Mouse (Mus musculus) hematopoietic multipotent progenitor cell, adult 10-12 weeks (in vitro differentiated cells): ENCODE results near the gene Krt20. TPM values are rescaled to one million over a fixed set of nuclear protein-coding genes. Genes with fewer than 3 reads are reported as not detected.

Experiments
- polyA plus RNA-seq: library from polyadenylated mRNA; stranded (reverse); fragments of >175 nt; gene quantifications from 2 replicates; pipeline ENCODE4 v1.2.3, GENCODE M21; 2012; ENCODE audit warnings: low replicate concordance

The Krt20 gene
- polyA plus RNA-seq = not detected in 2 replicates

DNA sequence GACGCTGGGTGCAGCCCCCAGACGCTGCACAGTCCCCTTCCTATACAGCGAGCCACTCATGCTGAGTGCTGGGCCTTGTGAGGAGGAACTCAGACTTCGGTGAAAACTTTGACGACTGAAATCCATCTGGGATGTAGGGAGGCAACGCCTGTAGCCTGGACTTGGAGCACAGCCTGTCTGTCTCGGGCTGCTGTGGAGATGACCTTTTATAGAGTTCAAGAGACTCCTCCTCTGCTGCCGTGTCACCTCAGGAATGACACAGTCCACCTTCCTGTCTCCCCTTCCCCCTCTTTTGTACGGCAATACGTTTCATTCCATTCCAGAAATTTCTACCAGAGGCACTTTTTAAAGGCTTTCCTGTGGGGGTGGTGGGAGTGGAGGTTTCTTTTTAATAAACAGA is at the start of gene Krt20:
Gene Krt20 (minus strand): TSS at position 179 of the 400 bp plus-strand sequence.

DNA sequence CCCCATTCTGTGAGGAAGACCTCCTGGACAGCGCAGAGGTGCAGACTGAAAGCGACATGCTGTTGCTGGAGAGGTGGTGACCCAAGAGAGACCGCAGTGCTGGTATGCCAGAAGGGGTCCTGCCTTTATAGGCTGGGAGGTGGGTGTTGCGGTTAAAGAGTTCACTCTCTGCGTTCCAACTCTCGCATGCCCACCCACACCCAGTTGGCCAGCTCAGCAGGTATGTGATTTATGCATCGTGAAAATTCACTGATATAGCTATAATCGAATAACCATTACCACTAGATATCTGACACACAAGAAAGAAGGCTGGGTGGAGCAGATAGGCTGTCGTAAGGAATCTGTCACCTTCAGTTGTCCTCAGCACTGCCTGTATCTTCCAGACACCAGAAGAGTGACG is 15.8 kb downstream of the Krt20 start, which contains the start of gene Krt12:
Gene Krt12 (minus strand): TSS at position 101 of the 400 bp plus-strand sequence.

DNA sequence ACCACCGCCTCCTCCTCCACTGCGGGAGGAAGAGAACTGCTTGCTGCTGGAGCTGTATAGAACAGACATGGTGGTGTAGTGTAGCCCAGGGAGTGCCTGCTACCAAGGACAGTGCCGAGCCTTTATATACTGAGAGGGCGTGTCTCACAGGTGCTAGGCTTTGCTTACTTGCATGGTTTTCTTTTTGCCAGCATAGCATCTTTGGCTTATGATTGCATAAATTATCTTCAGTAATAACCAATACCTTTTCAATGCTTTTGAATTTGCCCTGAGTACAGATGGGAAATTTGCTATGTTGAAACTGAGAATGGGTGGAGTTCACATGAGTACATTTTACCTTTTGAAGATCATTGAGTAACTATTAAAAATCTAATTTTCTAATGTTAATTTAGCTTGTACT is 48.7 kb downstream of the Krt20 start, which contains the start of gene Krt10:
Gene Krt10 (minus strand): TSS at position 101 of the 400 bp plus-strand sequence.

Other genes with a start within 250 kb of the Krt20 start
- gene Smarce1, start 207.1 kb downstream of the Krt20 start, polyA plus RNA-seq = 176 and 278 TPM in 2 replicates
- gene Krt222, start 194.1 kb downstream of the Krt20 start, polyA plus RNA-seq = 0.89 and 1.3 TPM in 2 replicates
- not detected in 2 replicates for gene Krt24, start 152.9 kb downstream of the Krt20 start, polyA plus RNA-seq
- not detected in 2 replicates for gene Krt25, start 115.2 kb downstream of the Krt20 start, polyA plus RNA-seq
- not detected in 2 replicates for gene Krt26, start 100.2 kb downstream of the Krt20 start, polyA plus RNA-seq
- gene Krt27, start 87.0 kb downstream of the Krt20 start, polyA plus RNA-seq = not detected in 2 replicates
- not detected in 2 replicates for gene Krt28, start 63.2 kb downstream of the Krt20 start, polyA plus RNA-seq
- gene Krt10, start 48.8 kb downstream of the Krt20 start, polyA plus RNA-seq = 4.0 and 10.0 TPM in 2 replicates
- not detected in 2 replicates for gene Krt12, start 15.9 kb downstream of the Krt20 start, polyA plus RNA-seq
- not detected in 2 replicates for gene Krt23, start 55.0 kb upstream of the Krt20 start, polyA plus RNA-seq
- gene Krt39, start 83.2 kb upstream of the Krt20 start, polyA plus RNA-seq = not detected in 2 replicates
- gene Krt40, start 105.0 kb upstream of the Krt20 start, polyA plus RNA-seq = not detected in 2 replicates
- gene Krtap3-3, start 112.7 kb upstream of the Krt20 start, polyA plus RNA-seq = not detected in 2 replicates
- gene Krtap3-2, start 118.7 kb upstream of the Krt20 start, polyA plus RNA-seq = not detected in 2 replicates
- not detected in 2 replicates for gene Gm11939, start 121.3 kb upstream of the Krt20 start, polyA plus RNA-seq
- gene Krtap3-1, start 128.5 kb upstream of the Krt20 start, polyA plus RNA-seq = not detected in 2 replicates
- gene Krtap1-5, start 142.9 kb upstream of the Krt20 start, polyA plus RNA-seq = not detected in 2 replicates
- gene Krtap1-4, start 145.5 kb upstream of the Krt20 start, polyA plus RNA-seq = not detected in 2 replicates
- gene Krtap1-3, start 153.2 kb upstream of the Krt20 start, polyA plus RNA-seq = not detected in 2 replicates
- not detected in 2 replicates for gene Krtap9-3, start 160.0 kb upstream of the Krt20 start, polyA plus RNA-seq
- gene Gm11938, start 165.2 kb upstream of the Krt20 start, polyA plus RNA-seq = not detected in 2 replicates
- gene Gm11937, start 172.0 kb upstream of the Krt20 start, polyA plus RNA-seq = not detected in 2 replicates
- not detected in 2 replicates for gene Krtap2-4, start 176.7 kb upstream of the Krt20 start, polyA plus RNA-seq
- gene Gm11562, start 182.3 kb upstream of the Krt20 start, polyA plus RNA-seq = not detected in 2 replicates
- not detected in 2 replicates for gene Krtap4-1, start 190.1 kb upstream of the Krt20 start, polyA plus RNA-seq
- gene Krtap4-2, start 196.9 kb upstream of the Krt20 start, polyA plus RNA-seq = not detected in 2 replicates
- not detected in 2 replicates for gene Krtap4-7, start 205.9 kb upstream of the Krt20 start, polyA plus RNA-seq
- gene Gm11555, start 212.1 kb upstream of the Krt20 start, polyA plus RNA-seq = not detected in 2 replicates
- gene Gm11563, start 220.8 kb upstream of the Krt20 start, polyA plus RNA-seq = not detected in 2 replicates
- not detected in 2 replicates for gene Krtap4-6, start 227.8 kb upstream of the Krt20 start, polyA plus RNA-seq